In the genomic region with DNA sequence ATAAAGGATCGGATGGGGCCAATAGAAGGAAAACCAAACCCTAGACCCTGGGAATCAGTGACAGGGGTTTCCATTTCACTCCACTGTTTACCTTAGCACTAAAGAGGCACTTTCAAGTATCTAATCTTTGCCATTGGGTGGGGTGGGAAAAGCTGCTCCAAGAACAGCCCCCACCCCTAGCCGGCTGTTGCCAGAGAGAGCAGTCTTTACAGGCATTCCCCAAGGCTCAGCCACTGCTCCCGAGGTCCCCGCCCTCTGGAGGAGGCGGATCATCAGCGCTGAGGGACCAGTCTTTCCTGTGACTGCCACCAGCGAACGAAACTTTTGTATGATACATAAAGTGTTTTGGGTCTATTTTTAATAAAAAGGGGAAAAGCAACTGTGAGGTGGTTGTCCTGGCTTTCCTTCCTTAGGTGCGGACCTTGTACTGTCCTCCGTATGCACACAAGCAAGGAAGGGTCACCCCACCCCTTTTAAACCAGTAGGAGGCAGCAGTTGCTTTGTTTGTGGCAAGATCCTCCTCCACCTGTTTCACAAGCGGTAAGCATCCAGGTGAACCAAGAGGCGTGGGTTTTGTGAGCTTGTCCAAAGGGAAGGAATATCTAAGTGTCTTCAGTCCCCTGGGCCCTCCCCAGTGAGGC, we compare ENCODE assay signal across 9 mouse cellular contexts. TPM values are rescaled to one million over a fixed set of nuclear protein-coding genes. Genes with fewer than 3 reads are reported as not detected.
DNase-seq lines count a peak whose midpoint lies in the region; ATAC-seq and TF ChIP-seq lines count a peak whose summit lies in the region.
"Had no signal": no experiment of that assay in that cellular context is flagged by ENCODE, and none has a peak within 500 bp of the region (broad histone marks: within the 10 kb centered on the region; RNA-seq: fewer than 3 reads in every experiment).

No protein-coding gene starts in this region.

- H3K27me3 ChIP-seq in limb, embryonic 10.5 days (ENCODE audit: low read depth, poor library complexity, severe bottlenecking): no peaks in the 10 kb centered on the region
- no peaks in the 10 kb centered on the region for H3K27me3 ChIP-seq in midbrain, embryonic 13.5 days

- H3K4me3 ChIP-seq in limb, embryonic 10.5 days: peak overlapping the region; percentile 23
- peak overlapping the region; percentile 11 for H3K4me3 ChIP-seq in midbrain, embryonic 13.5 days (replicated peaks)

- peak overlapping the region; percentile 3; the same call in 1 of the 2 replicates for H3K27ac ChIP-seq in limb, embryonic 10.5 days
- H3K27ac ChIP-seq in midbrain, embryonic 13.5 days: peak overlapping the region; percentile 72

- peaks cover 90% of the 10 kb centered on the region for H3K4me1 ChIP-seq in limb, embryonic 10.5 days
- peaks cover 87% of the 10 kb centered on the region for H3K4me1 ChIP-seq in midbrain, embryonic 13.5 days (replicated peaks)

- DNase-seq in heart, adult 18-20 months: peak; percentile 22 to 54
- no peak for DNase-seq in heart, adult 11 months
- DNase-seq in brain, embryonic 14.5 days (ENCODE audit: low read depth): peak; percentile 64
- peak; percentile 53 to 60 for DNase-seq in heart, postnatal 10 days
- DNase-seq in limb, embryonic 10.5 days (ENCODE audit: low spot score): peak; percentile 61
- no peak for DNase-seq in frontal cortex, adult 2 months (ENCODE audit: extremely low spot score in 1 of 2, low spot score in 1 of 2)
- no peak for DNase-seq in layer of hippocampus, postnatal 14 days (ENCODE audit: low spot score in 2 of 2)

- WGBS in limb, embryonic 10.5 days: 3% methylated on average over 12 of the region's 12 CpGs
- WGBS in midbrain, embryonic 13.5 days: 4% methylated on average over 12 of the region's 12 CpGs

- H3K36me3 ChIP-seq in limb, embryonic 10.5 days: peaks cover 26% of the 10 kb centered on the region
- H3K36me3 ChIP-seq in midbrain, embryonic 13.5 days: no peaks in the 10 kb centered on the region

- H3K9me3 ChIP-seq in limb, embryonic 10.5 days (replicated peaks): no peaks in the 10 kb centered on the region
- no peaks in the 10 kb centered on the region for H3K9me3 ChIP-seq in midbrain, embryonic 13.5 days

- H3K9ac ChIP-seq in midbrain, embryonic 13.5 days (replicated peaks): peak overlapping the region; percentile 44

- peak; percentile 60; the same call in 1 of the 2 replicates for TF ChIP-seq CTCF in brain, embryonic 14.5 days (IDR thresholded peaks at IDR 0.05; ENCODE audit: borderline replicate concordance, extremely low read depth, insufficient read depth, insufficient read length)

- intact Hi-C loops in heart, postnatal 10 days (cut with DNase I): no loop called here

- H3K4me2 ChIP-seq in midbrain, embryonic 13.5 days (replicated peaks): peak overlapping the region; percentile 66

- TF ChIP-seq POLR2A in brain, embryonic 14.5 days (IDR thresholded peaks at IDR 0.05; ENCODE audit: borderline replicate concordance, extremely low read depth, insufficient read depth, insufficient read length, poor library complexity, severe bottlenecking): no peak

- no peak for ATAC-seq in midbrain, embryonic 13.5 days

RNA-seq across cellular contexts. Expression of gene Ypel4, which starts 4.5 kb away (rescaled TPM):
- under 1 TPM; 0.20 to 0.23 TPM for total RNA-seq in heart, adult 18-20 months (2021)
- 41.7 and 61.5 TPM in 2 replicates for polyA plus RNA-seq in brain, embryonic 14.5 days (2012; rRNA removed)
- 1 to 10 TPM in 1 of 2 experiments, under 1 TPM in 1; 0.89 to 1.0 TPM for total RNA-seq in heart, postnatal 10 days (2021)
- 5.7 and 9.6 TPM in 2 replicates for polyA plus RNA-seq in limb, embryonic 10.5 days (2016; fragmentation: Nextera tagmentation; extraction: Ambion mirVana)
- 30.7 and 32.0 TPM in 2 replicates for polyA plus RNA-seq in midbrain, embryonic 13.5 days (2015; fragmentation: Nextera tagmentation; extraction: Ambion mirVana)
- 165 and 172 TPM in 2 replicates for polyA plus RNA-seq in frontal cortex, adult 2 months (2012; rRNA removed)
- 10 to 100 TPM; 33.1 to 39.8 TPM for total RNA-seq in layer of hippocampus, postnatal 14 days (2021)

RNA-seq across cellular contexts. Expression of gene Gm19426, which starts 5.1 kb away (rescaled TPM):
- 1 to 10 TPM in 1 of 2 experiments, under 1 TPM in 1; 0.98 to 1.7 TPM for total RNA-seq in heart, adult 18-20 months (2021)
- polyA plus RNA-seq in brain, embryonic 14.5 days (2012; rRNA removed): 6.8 and 7.6 TPM in 2 replicates
- total RNA-seq in heart, postnatal 10 days (2021): 1 to 10 TPM; 3.1 to 3.9 TPM
- polyA plus RNA-seq in limb, embryonic 10.5 days (2016; fragmentation: Nextera tagmentation; extraction: Ambion mirVana): 7.6 and 8.2 TPM in 2 replicates
- 7.9 and 8.1 TPM in 2 replicates for polyA plus RNA-seq in midbrain, embryonic 13.5 days (2015; fragmentation: Nextera tagmentation; extraction: Ambion mirVana)
- polyA plus RNA-seq in frontal cortex, adult 2 months (2012; rRNA removed): 2.8 and 3.7 TPM in 2 replicates
- 1 to 10 TPM; 2.6 to 3.7 TPM for total RNA-seq in layer of hippocampus, postnatal 14 days (2021)
- total RNA-seq: neutrophil, adult 5-6 weeks had no signal

RNA-seq across cellular contexts. Expression of gene Clp1, which starts 11.2 kb away (rescaled TPM):
- total RNA-seq in heart, adult 18-20 months (2021): 1 to 10 TPM; 4.3 to 4.4 TPM
- polyA plus RNA-seq in brain, embryonic 14.5 days (2012; rRNA removed): 15.8 and 21.4 TPM in 2 replicates
- total RNA-seq in heart, postnatal 10 days (2021): 1 to 10 TPM; 7.0 to 8.1 TPM
- 57.8 and 58.8 TPM in 2 replicates for polyA plus RNA-seq in limb, embryonic 10.5 days (2016; fragmentation: Nextera tagmentation; extraction: Ambion mirVana)
- polyA plus RNA-seq in midbrain, embryonic 13.5 days (2015; fragmentation: Nextera tagmentation; extraction: Ambion mirVana): 32.8 and 34.5 TPM in 2 replicates
- polyA plus RNA-seq in frontal cortex, adult 2 months (2012; rRNA removed): 9.4 and 9.7 TPM in 2 replicates
- total RNA-seq in layer of hippocampus, postnatal 14 days (2021): 1 to 10 TPM; 6.7 TPM

RNA-seq across cellular contexts. Expression of gene Zdhhc5, which starts 23.4 kb away (rescaled TPM):
- 10 to 100 TPM; 63.2 to 64.3 TPM for total RNA-seq in heart, adult 18-20 months (2021)
- polyA plus RNA-seq in brain, embryonic 14.5 days (2012; rRNA removed): 34.8 and 35.4 TPM in 2 replicates
- 10 to 100 TPM; 66.4 to 72.4 TPM for total RNA-seq in heart, postnatal 10 days (2021)
- 33.7 and 34.3 TPM in 2 replicates for polyA plus RNA-seq in limb, embryonic 10.5 days (2016; fragmentation: Nextera tagmentation; extraction: Ambion mirVana)
- 18.3 and 18.9 TPM in 2 replicates for polyA plus RNA-seq in midbrain, embryonic 13.5 days (2015; fragmentation: Nextera tagmentation; extraction: Ambion mirVana)
- polyA plus RNA-seq in frontal cortex, adult 2 months (2012; rRNA removed): 25.7 and 27.2 TPM in 2 replicates
- total RNA-seq in layer of hippocampus, postnatal 14 days (2021): 10 to 100 TPM; 36.6 to 37.8 TPM

RNA-seq across cellular contexts. Expression of gene Serping1, which starts 36.9 kb away (rescaled TPM):
- total RNA-seq in heart, adult 18-20 months (2021): 10 to 100 TPM; 64.0 to 71.6 TPM
- polyA plus RNA-seq in brain, embryonic 14.5 days (2012; rRNA removed): 22.5 and 29.6 TPM in 2 replicates
- total RNA-seq in heart, postnatal 10 days (2021): 10 to 100 TPM; 59.2 to 60.4 TPM
- polyA plus RNA-seq in limb, embryonic 10.5 days (2016; fragmentation: Nextera tagmentation; extraction: Ambion mirVana): 9.3 and 10.8 TPM in 2 replicates
- 32.6 and 33.1 TPM in 2 replicates for polyA plus RNA-seq in midbrain, embryonic 13.5 days (2015; fragmentation: Nextera tagmentation; extraction: Ambion mirVana)
- polyA plus RNA-seq in frontal cortex, adult 2 months (2012; rRNA removed): 13.9 and 17.4 TPM in 2 replicates
- 10 to 100 TPM in 1 of 2 experiments, 1 to 10 TPM in 1; 6.8 to 10.6 TPM for total RNA-seq in layer of hippocampus, postnatal 14 days (2021)
- total RNA-seq: neutrophil, adult 5-6 weeks had no signal

Comparison
In these comparisons a context has a peak if more than half of its experiments do, and no peak if none do; other contexts are left out.
1. DNase-seq: peak in heart, adult 18-20 months (2 of 2), brain, embryonic 14.5 days (single experiment), heart, postnatal 10 days (2 of 2) and limb, embryonic 10.5 days (single experiment); none in heart, adult 11 months (single experiment), frontal cortex, adult 2 months (0 of 2) and layer of hippocampus, postnatal 14 days (0 of 2).